Mouse (Mus musculus) midbrain, embryonic 10.5 days (tissue): ENCODE data around the gene Acox1. TPM values are rescaled to one million over a fixed set of nuclear protein-coding genes. Genes with fewer than 3 reads are reported as not detected.
A peak's percentile ranks its signal among the peaks of the same experiment; 100 is the strongest.

Experiments used
- DNase-seq: peaks from one replicate; pipeline ENCODE4 v3.0.0-alpha.2; 2017; ENCODE audit warnings: low spot score
- H3K27ac ChIP-seq: fragments of 300-500 bp; sonication (generic); replicated peaks from 2 replicates; pipeline ENCODE4 v1.5.1; 2016; ENCODE audit warnings: mild to moderate bottlenecking
- H3K27me3 ChIP-seq: fragments of 300-500 bp; sonication (generic); 2 replicates; pipeline ENCODE4 v1.6.1; 2016; ENCODE audit warnings: low read depth, mild to moderate bottlenecking; ENCODE audit not compliant: poor library complexity, severe bottlenecking
- H3K36me3 ChIP-seq: fragments of 300-500 bp; sonication (generic); 2 replicates; pipeline ENCODE4 v1.6.1; 2016; ENCODE audit warnings: mild to moderate bottlenecking, moderate library complexity
- H3K4me1 ChIP-seq: fragments of 300-500 bp; sonication (generic); 2 replicates; pipeline ENCODE4 v1.6.1; 2016
- H3K4me3 ChIP-seq: fragments of 300-500 bp; sonication (generic); 2 replicates; pipeline ENCODE4 v1.5.1; 2016; ENCODE audit warnings: mild to moderate bottlenecking, moderate library complexity
- H3K9me3 ChIP-seq: fragments of 300-500 bp; sonication (generic); replicated peaks from 2 replicates; pipeline ENCODE4 v1.6.1; 2016; ENCODE audit warnings: mild to moderate bottlenecking
- WGBS: fragments of 180-500 bp; shearing (Covaris S2); methylation state at CpG from one replicate; pipeline ENCODE4 v1.1.7; 2016; 5-methylcytosine and 5-hydroxymethylcytosine counted together
- polyA plus RNA-seq: library from polyadenylated mRNA; unstranded; fragments of >200 nt; fragmentation: Nextera tagmentation; extraction: Ambion mirVana; gene quantifications from 2 replicates; pipeline ENCODE4 v1.2.1, GENCODE M21; 2016

The Acox1 gene
- polyA plus RNA-seq, 1 experiment from 2014 or later = 21.2 TPM

DNA sequence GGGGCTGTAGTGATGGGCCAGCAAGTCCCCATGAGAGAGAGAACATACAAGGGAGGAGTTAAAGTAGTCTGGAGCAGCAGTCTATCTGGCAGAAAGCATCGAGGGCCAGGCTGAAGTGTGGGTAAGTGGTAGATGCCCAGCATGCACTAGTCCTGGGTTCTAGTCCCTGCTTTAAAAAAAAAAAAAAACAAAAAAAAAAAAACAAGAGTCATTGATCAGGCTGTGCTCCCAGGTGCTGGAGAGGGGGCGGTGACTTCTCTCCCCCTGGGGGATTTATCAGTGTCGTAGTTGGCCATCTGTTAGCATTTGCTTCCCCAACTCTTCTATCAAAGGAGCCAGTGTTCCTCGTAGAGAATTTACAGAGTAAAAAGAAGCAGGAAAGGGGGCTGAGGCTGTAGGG is 7.8 kb upstream of the Acox1 start:
- H3K27ac ChIP-seq = no peak overlapping the region
- no peaks in the 10 kb centered on the region for H3K4me1 ChIP-seq
- H3K36me3 ChIP-seq = peaks cover 31% of the 10 kb centered on the region
- H3K9me3 ChIP-seq = no peaks in the 10 kb centered on the region
- H3K4me3 ChIP-seq = no peak overlapping the region
- no peaks in the 10 kb centered on the region for H3K27me3 ChIP-seq
- 84% methylated on average over 4 of the region's 4 CpGs for WGBS
- DNase-seq = no peak

DNA sequence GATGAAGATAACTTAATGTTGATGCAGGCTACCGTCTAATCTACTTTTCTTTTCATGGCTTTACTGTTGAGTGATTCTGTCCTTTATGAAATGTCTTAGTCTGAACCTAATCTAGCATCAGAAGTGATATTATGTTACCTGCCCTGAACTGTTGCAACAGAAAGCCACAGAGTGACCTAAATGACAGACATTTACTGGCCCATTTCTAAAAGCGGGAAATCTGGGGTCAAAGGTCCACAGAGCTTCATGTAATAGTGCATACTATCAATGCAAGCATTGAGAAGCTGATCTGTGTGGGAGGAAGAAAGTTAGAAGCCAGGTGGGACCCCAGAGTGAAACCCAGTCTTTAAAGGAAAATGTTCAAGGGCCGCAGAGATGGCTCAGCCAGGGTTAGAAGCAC is 4.3 kb upstream of the Acox1 start:
- no peaks in the 10 kb centered on the region for H3K27me3 ChIP-seq
- H3K4me1 ChIP-seq = peaks cover 8% of the 10 kb centered on the region
- H3K9me3 ChIP-seq = no peaks in the 10 kb centered on the region
- H3K36me3 ChIP-seq = peaks cover 29% of the 10 kb centered on the region
- H3K27ac ChIP-seq = no peak overlapping the region
- no peak for DNase-seq
- no peak overlapping the region for H3K4me3 ChIP-seq
- 93% methylated on average over 3 of the region's 3 CpGs for WGBS

DNA sequence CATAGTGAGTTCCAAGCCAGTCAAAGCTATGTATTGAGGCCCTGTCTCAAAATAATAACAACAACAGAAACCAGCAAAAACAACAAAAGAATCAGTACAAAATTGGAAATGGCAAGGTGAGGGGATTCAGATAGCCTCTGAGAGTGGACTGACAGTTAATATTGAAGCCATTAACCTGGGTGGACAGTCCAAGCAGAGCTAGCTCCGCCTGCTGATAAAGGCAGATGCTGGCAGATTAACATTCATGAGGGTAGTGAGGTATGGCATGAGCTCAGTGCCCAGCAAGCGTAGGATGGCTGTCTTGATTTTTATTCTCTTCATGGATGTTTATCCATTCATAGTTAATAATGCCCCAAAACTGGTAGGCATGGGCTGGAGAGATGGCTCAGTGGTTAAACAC is 2.3 kb upstream of the Acox1 start:
- Histone ChIP-seq H3K4me1 (peaks cover 17% of the 10 kb centered on the region), H3K27me3 (no peaks in the 10 kb centered on the region), H3K9me3 (no peaks in the 10 kb centered on the region), H3K27ac (no peak overlapping the region), H3K36me3 (peaks cover 23% of the 10 kb centered on the region), H3K4me3 (no peak overlapping the region)
- WGBS = 93% methylated on average over 2 of the region's 2 CpGs
- no peak for DNase-seq

DNA sequence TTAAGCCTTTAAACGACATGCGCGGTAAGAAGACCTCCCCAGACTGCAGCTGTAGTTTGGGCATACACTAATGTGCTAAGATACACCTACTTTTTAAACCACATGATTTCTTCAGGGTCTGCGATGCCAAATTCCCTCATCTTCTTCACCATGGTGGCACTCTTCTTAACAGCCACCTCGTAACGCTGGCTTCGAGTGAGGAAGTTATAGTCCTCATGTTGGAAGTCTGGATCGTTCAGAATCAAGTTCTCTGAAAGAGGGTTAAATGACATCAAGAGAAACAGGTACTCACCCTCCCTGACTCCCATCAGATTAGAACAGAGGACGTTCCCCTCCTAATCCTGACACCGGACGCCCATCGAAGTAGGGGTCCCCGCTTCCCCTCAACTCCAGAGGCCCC is 713 bp downstream of the Acox1 start:
- H3K27ac ChIP-seq = peak overlapping the region; percentile 99
- peak overlapping the region; percentile 88 for H3K4me3 ChIP-seq
- peaks cover 17% of the 10 kb centered on the region for H3K4me1 ChIP-seq
- H3K27me3 ChIP-seq = no peaks in the 10 kb centered on the region
- 29% methylated on average over 13 of the region's 13 CpGs for WGBS
- no peak for DNase-seq
- peaks cover 10% of the 10 kb centered on the region for H3K36me3 ChIP-seq
- H3K9me3 ChIP-seq = no peaks in the 10 kb centered on the region

DNA sequence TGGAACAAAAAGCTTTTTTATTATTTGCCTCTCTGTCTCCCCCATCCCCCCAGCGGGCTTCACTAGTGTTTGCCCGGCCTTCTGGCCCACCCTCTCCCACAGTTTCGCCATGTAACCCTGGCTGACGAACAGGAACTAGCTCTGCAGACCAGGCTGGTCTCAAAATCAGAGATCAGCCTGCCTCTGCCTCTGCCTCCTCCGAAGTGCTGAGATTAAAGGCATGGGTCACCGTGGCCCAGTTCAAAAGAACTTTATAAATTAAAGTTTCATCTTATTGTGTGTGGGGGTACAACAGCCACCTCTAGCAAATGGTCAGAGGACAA is 1.3 kb downstream of the Acox1 start:
- Histone ChIP-seq H3K4me1 (peaks cover 17% of the 10 kb centered on the region), H3K9me3 (no peaks in the 10 kb centered on the region), H3K27me3 (no peaks in the 10 kb centered on the region), H3K4me3 (peak overlapping the region; percentile 88; the same call in 1 of the 2 replicates), H3K27ac (no peak overlapping the region), H3K36me3 (peaks cover 10% of the 10 kb centered on the region)
- DNase-seq = no peak
- WGBS = 87% methylated on average over 6 of the region's 6 CpGs

DNA sequence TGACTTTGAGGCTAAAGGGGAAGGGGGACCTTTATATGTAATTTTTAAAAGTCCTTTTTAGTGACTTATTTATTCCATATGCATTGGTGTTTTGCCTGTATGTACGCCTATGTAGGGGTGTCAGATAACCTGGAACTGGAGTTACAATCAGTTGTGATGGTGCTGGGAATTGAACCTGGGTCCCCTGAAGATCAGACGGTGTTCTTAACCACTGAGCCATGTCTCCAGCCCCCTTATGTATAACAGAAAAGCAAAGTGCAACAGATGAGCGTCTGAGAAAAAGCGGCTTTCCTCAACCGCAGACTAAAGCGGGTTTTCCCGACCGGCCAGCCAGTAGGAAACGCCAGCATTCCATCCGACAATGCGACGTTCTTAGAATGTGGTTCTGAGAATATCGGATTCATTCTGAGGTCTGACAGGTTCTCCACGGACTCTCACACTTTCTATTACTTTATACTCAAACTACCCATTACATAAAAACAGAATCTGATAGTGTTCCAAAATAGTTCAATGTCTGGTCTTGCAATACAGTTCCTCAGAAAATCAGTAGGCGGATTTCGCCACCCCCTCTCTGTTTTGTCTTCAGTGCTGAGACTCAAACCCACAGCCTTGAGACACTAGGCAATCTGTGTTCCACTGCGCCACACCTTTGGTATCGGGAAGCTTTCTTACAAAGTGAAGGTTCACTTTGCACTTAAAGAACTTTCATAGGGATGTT is 1.8 kb downstream of the Acox1 start:
- Histone ChIP-seq H3K36me3 (peaks cover 10% of the 10 kb centered on the region), H3K27me3 (no peaks in the 10 kb centered on the region), H3K9me3 (no peaks in the 10 kb centered on the region), H3K27ac (no peak overlapping the region), H3K4me3 (0 out of 2 replicates have a peak overlapping the region, but pooled peaks have one; percentile 88), H3K4me1 (peaks cover 17% of the 10 kb centered on the region)
- WGBS = 93% methylated on average over 18 of the region's 18 CpGs
- no peak for DNase-seq

DNA sequence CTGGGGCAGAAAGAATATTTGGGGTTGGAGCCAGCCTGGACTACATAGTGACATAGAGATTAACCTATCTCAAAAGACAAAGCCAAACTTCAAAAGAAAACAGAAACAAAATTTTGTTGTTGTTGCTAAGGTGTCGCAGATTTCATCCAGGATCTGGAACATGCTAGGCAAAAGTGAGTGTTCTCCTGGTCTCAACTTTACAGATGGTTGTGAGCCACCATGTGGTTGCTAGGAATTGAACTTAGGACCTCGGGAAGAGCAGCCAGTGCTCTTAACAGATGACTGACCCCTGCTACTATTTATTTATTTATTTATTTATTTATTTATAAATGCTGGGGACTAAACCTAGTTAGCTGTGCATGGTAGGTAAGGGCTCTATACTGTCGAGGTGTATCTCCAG is 2.5 kb downstream of the Acox1 start:
- peaks cover 14% of the 10 kb centered on the region for H3K36me3 ChIP-seq
- no peak overlapping the region for H3K4me3 ChIP-seq
- no peak for DNase-seq
- H3K9me3 ChIP-seq = no peaks in the 10 kb centered on the region
- H3K4me1 ChIP-seq = peaks cover 17% of the 10 kb centered on the region
- H3K27me3 ChIP-seq = no peaks in the 10 kb centered on the region
- WGBS = 95% methylated on average over 3 of the region's 3 CpGs
- no peak overlapping the region for H3K27ac ChIP-seq

DNA sequence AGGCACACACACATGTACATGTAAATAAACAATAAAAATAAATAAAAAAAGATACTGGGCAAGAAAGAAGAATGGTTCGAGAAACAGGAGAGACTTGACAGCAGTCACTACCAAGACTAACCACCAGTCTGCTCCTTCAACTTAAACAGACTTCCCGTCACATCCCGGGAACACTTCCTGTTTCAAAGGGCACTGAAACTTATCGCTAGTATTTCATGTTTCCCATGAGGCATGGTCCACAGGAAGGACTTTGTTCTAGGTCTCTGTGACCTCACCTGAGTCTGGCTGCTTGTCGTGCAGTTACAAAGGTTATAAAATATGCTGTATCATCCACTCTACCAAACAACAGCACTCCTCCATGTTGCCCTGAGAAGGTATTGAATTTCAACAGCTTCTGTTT is 3.6 kb downstream of the Acox1 start:
- no peaks in the 10 kb centered on the region for H3K27me3 ChIP-seq
- no peak overlapping the region for H3K27ac ChIP-seq
- no peak overlapping the region for H3K4me3 ChIP-seq
- no peak for DNase-seq
- H3K4me1 ChIP-seq = peaks cover 17% of the 10 kb centered on the region
- H3K36me3 ChIP-seq = peaks cover 19% of the 10 kb centered on the region
- H3K9me3 ChIP-seq = no peaks in the 10 kb centered on the region
- 84% methylated on average over 5 of the region's 5 CpGs for WGBS

DNA sequence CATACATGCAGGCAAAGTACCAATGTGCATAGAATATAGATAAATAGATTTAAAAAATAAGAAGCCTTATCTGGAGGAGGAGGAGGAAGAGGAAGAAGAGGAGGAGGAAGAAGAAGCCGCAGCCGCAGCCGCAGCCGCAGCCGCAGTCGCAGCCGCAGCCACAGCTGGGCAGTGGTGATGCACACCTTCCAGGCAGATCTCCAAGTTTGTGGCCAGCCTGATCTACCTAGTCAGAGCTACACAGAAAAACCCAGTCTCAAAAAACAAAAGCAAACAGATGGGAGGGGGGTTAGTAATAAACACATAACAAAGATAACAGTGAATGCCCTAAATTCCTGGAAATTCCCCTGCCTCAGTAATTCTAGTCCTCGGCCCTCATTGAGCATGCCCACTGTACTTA is 4.2 kb downstream of the Acox1 start:
- Histone ChIP-seq H3K27me3 (no peaks in the 10 kb centered on the region), H3K4me3 (no peak overlapping the region), H3K36me3 (peaks cover 22% of the 10 kb centered on the region), H3K9me3 (no peaks in the 10 kb centered on the region), H3K27ac (no peak overlapping the region), H3K4me1 (peaks cover 16% of the 10 kb centered on the region)
- WGBS = 97% methylated on average over 8 of the region's 8 CpGs
- DNase-seq = no peak

DNA sequence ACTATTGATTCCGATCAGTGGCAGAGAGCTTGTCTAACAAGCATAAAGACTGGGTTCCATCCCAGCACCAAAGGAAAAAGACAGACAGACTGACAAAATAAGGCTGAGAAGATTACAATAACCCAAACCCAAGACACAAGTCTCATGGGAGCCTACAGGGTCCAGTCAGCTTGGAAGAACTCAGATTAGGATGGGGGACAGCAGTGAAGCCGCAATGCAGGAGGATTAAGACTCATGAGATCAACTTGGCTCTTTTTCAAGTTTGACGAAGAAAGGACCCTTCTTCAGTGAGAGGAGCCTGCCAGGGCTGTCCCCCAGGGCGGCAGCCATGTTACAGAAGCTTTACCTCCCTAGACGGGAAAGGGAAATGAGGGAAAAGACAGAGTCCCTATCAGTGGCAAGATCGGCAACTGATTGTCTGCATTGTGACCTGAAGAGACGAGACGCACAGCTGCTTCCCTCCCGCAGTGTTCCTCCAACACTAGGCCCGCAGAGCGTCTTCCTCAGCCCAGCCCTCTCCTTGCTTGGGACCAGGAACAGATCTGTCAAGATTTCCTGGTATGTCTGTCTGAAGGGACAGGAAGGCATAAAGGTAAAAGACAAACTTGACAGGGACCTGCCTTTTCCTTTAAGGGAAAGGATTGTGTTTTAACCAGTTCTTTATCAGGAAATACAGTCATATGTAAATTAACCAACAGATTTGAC is 11.5 kb downstream of the Acox1 start:
- H3K27ac ChIP-seq = peak overlapping the region; percentile 57
- no peak overlapping the region for H3K4me3 ChIP-seq
- H3K9me3 ChIP-seq = no peaks in the 10 kb centered on the region
- peaks cover 57% of the 10 kb centered on the region for H3K36me3 ChIP-seq
- DNase-seq = no peak
- H3K27me3 ChIP-seq = no peaks in the 10 kb centered on the region
- H3K4me1 ChIP-seq = peaks cover 17% of the 10 kb centered on the region
- WGBS = 51% methylated on average over 11 of the region's 11 CpGs

DNA sequence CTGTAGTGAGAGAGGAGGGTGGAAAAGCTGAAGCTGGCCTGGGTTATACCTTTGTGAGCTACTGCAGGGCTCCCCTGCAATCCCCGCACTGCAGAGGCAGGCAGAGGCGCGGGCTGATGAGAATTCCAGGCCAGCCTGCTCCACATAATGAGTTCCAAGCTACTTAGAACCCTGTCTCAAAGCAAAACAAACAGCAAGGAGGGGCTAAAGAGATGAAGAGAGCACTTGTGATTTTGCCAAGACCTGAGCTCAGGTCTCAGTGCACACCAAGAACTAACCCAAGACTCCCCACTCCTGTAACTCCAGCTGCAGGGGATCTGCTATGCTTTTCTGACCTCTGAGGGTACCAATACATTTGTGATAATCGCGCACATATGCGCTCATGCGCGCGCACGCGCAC is 12.5 kb downstream of the Acox1 start:
- peaks cover 17% of the 10 kb centered on the region for H3K4me1 ChIP-seq
- H3K9me3 ChIP-seq = no peaks in the 10 kb centered on the region
- no peak overlapping the region for H3K4me3 ChIP-seq
- no peaks in the 10 kb centered on the region for H3K27me3 ChIP-seq
- DNase-seq = no peak
- 92% methylated on average over 11 of the region's 11 CpGs for WGBS
- H3K27ac ChIP-seq = no peak overlapping the region; the same call in 1 of the 2 replicates
- peaks cover 63% of the 10 kb centered on the region for H3K36me3 ChIP-seq

DNA sequence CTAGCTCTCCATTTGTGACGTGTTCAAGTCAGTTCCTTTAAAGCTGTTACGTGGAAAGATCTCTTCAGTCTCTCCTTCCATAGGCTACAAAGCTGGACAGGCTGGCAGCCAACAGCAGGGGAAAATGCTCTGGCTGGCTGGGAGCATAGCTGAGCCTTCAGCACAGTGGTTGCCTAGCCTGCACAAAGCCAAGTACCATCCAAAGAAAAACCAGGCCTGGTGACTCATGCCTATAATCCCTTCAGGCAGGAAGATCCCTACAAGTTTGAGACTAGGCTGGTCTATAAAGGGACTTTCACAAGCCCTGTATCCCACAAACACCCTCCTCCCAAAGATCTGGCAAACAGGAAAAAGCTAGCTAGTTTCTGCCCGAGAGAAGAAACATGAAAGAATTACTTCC is 13.0 kb downstream of the Acox1 start:
- DNase-seq = no peak
- Histone ChIP-seq H3K36me3 (peaks cover 63% of the 10 kb centered on the region), H3K9me3 (no peaks in the 10 kb centered on the region), H3K27me3 (no peaks in the 10 kb centered on the region), H3K4me3 (no peak overlapping the region), H3K27ac (no peak overlapping the region), H3K4me1 (peaks cover 17% of the 10 kb centered on the region)
- WGBS = 86% methylated on average over 3 of the region's 3 CpGs

DNA sequence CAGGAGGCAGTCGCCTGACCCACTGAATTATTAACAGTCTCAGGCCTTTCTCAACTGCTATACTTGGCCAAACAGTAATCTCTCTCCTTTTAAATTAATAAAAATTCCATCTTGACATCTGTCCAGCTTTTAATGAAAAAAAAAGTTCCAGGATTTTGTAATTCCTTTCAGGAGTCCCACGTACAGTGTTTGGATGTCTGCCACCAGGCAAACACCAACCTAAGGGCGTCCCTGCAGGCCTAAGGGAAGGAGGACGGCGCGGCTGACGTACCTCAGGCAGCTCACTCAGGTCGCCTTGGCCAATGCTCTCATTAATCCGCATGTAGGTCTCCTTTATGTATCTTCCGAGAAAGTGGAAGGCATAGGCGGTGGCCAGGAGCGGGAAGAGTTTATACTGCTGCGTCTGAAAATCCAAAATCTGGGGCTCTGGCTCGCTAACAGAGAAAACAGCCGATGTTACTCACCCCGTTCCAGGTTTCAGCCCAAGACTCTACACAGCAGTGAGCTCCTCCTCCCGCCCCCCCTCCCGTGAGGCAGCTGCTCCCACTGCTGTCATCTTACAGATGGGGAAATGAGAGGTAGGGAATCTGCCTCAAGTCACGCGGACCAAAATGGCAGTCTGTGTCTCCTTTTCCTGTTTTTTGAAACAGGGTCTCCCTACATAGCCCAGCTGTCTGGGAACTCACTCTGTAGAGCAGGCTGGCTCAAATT is 20.3 kb downstream of the Acox1 start:
- H3K4me1 ChIP-seq = no peaks in the 10 kb centered on the region
- no peaks in the 10 kb centered on the region for H3K27me3 ChIP-seq
- no peak for DNase-seq
- no peak overlapping the region for H3K4me3 ChIP-seq
- peaks cover 93% of the 10 kb centered on the region for H3K36me3 ChIP-seq
- 92% methylated on average over 20 of the region's 20 CpGs for WGBS
- no peaks in the 10 kb centered on the region for H3K9me3 ChIP-seq
- H3K27ac ChIP-seq = no peak overlapping the region
